Mouse (Mus musculus): ENCODE data around the gene Samd8. TPM values are rescaled to one million over a fixed set of nuclear protein-coding genes. Genes with fewer than 3 reads are reported as not detected.

Samd8 gene
- 9.1 and 10.6 TPM in 2 replicates for polyA plus RNA-seq (2014; fragmentation: Nextera tagmentation; extraction: Ambion mirVana)

- WGBS: 7% methylated on average over 52 of the region's 52 CpGs
- Histone ChIP-seq H3K27me3 (replicated peaks; ENCODE audit: control insufficient read depth, insufficient read depth, low read length) (no peaks in the 10 kb centered on the region), H3K9me3 (ENCODE audit: control insufficient read depth, low read length) (no peaks in the 10 kb centered on the region), H3K4me3 (ENCODE audit: low read depth, low read length) (peak within 1 kb of the TSS; percentile 71), H3K36me3 (ENCODE audit: control insufficient read depth, insufficient read depth, low read length) (no peaks in the 10 kb centered on the region), H3K9ac (ENCODE audit: low read length) (peak within 1 kb of the TSS; percentile 56), H3K27ac (ENCODE audit: low read depth) (peak within 1 kb of the TSS; percentile 51), H3K4me1 (replicated peaks; ENCODE audit: control insufficient read depth, insufficient read depth, low read length) (peaks cover 13% of the 10 kb centered on the region), H3K4me2 (ENCODE audit: low read length) (peak within 1 kb of the TSS; percentile 83)
- peak; percentile 96 for DNase-seq (ENCODE audit: low spot score)
- peak; percentile 81 for ATAC-seq (replicated peaks; ENCODE audit: low FRiP score, low TSS enrichment, low read depth)
Measured at GRCm38 (mm10) chr14:21750008-21750880, at the start of gene Samd8. Gene Samd8 (plus strand): TSS chr14:21750531.

GRCm38 (mm10) chr14:21702691-21703090 lies 47.6 kb upstream of the Samd8 start:
- ATAC-seq (replicated peaks; ENCODE audit: low FRiP score, low TSS enrichment, low read depth): no peak

GRCm38 (mm10) chr14:21703255-21703654 lies 47.1 kb upstream of the Samd8 start:
- WGBS: 50% methylated on average over 5 of the region's 5 CpGs
- H3K4me1 ChIP-seq (replicated peaks; ENCODE audit: control insufficient read depth, insufficient read depth, low read length): peaks cover 8% of the 10 kb centered on the region; the same call in 1 of the 2 replicates
- H3K9me3 ChIP-seq (ENCODE audit: control insufficient read depth, low read length): no peaks in the 10 kb centered on the region
- no peaks in the 10 kb centered on the region for H3K36me3 ChIP-seq (ENCODE audit: control insufficient read depth, insufficient read depth, low read length)
- ATAC-seq (replicated peaks; ENCODE audit: low FRiP score, low TSS enrichment, low read depth): no peak
- no peak overlapping the region for H3K4me2 ChIP-seq (ENCODE audit: low read length)
- DNase-seq (ENCODE audit: low spot score): no peak
- H3K27me3 ChIP-seq (replicated peaks; ENCODE audit: control insufficient read depth, insufficient read depth, low read length): no peaks in the 10 kb centered on the region
- H3K27ac ChIP-seq (ENCODE audit: low read depth): peak overlapping the region; percentile 20; the same call in 1 of the 2 replicates
- H3K9ac ChIP-seq (ENCODE audit: low read length): no peak overlapping the region
- H3K4me3 ChIP-seq (ENCODE audit: low read depth, low read length): no peak overlapping the region

More at GRCm38 (mm10) chr14:21702691-21703090, 47.6 kb upstream of the Samd8 start:
- Histone ChIP-seq H3K9ac (ENCODE audit: low read length) (no peak overlapping the region), H3K27ac (ENCODE audit: low read depth) (no peak overlapping the region), H3K4me3 (ENCODE audit: low read depth, low read length) (no peak overlapping the region), H3K4me1 (replicated peaks; ENCODE audit: control insufficient read depth, insufficient read depth, low read length) (peaks cover 8% of the 10 kb centered on the region; the same call in 1 of the 2 replicates), H3K4me2 (ENCODE audit: low read length) (no peak overlapping the region), H3K9me3 (ENCODE audit: control insufficient read depth, low read length) (no peaks in the 10 kb centered on the region), H3K36me3 (ENCODE audit: control insufficient read depth, insufficient read depth, low read length) (no peaks in the 10 kb centered on the region), H3K27me3 (replicated peaks; ENCODE audit: control insufficient read depth, insufficient read depth, low read length) (no peaks in the 10 kb centered on the region)
- DNase-seq (ENCODE audit: low spot score): no peak
- WGBS: 82% methylated on average over 8 of the region's 8 CpGs

- no peak for ATAC-seq (replicated peaks; ENCODE audit: low FRiP score, low TSS enrichment, low read depth)
- 79% methylated on average over 2 of the region's 2 CpGs for WGBS
- no peaks in the 10 kb centered on the region for H3K27me3 ChIP-seq (replicated peaks; ENCODE audit: control insufficient read depth, insufficient read depth, low read length)
- H3K27ac ChIP-seq (ENCODE audit: low read depth): no peak overlapping the region
- no peak overlapping the region for H3K4me2 ChIP-seq (ENCODE audit: low read length)
- no peak for DNase-seq (ENCODE audit: low spot score)
- no peak overlapping the region for H3K9ac ChIP-seq (ENCODE audit: low read length)
- no peak overlapping the region for H3K4me3 ChIP-seq (ENCODE audit: low read depth, low read length)
- peaks cover 8% of the 10 kb centered on the region; the same call in 1 of the 2 replicates for H3K4me1 ChIP-seq (replicated peaks; ENCODE audit: control insufficient read depth, insufficient read depth, low read length)
- no peaks in the 10 kb centered on the region for H3K36me3 ChIP-seq (ENCODE audit: control insufficient read depth, insufficient read depth, low read length)
- no peaks in the 10 kb centered on the region for H3K9me3 ChIP-seq (ENCODE audit: control insufficient read depth, low read length)
Measured at GRCm38 (mm10) chr14:21705462-21705861, 44.9 kb upstream of the Samd8 start.

GRCm38 (mm10) chr14:21706759-21707571 lies 43.4 kb upstream of the Samd8 start:
- Histone ChIP-seq H3K9ac (ENCODE audit: low read length) (no peak overlapping the region), H3K27ac (ENCODE audit: low read depth) (0 out of 2 replicates have a peak overlapping the region, but pooled peaks have one; percentile 23), H3K4me1 (replicated peaks; ENCODE audit: control insufficient read depth, insufficient read depth, low read length) (peaks cover 8% of the 10 kb centered on the region; the same call in 1 of the 2 replicates), H3K4me3 (ENCODE audit: low read depth, low read length) (no peak overlapping the region), H3K4me2 (ENCODE audit: low read length) (no peak overlapping the region), H3K9me3 (ENCODE audit: control insufficient read depth, low read length) (no peaks in the 10 kb centered on the region), H3K36me3 (ENCODE audit: control insufficient read depth, insufficient read depth, low read length) (no peaks in the 10 kb centered on the region), H3K27me3 (replicated peaks; ENCODE audit: control insufficient read depth, insufficient read depth, low read length) (no peaks in the 10 kb centered on the region)
- DNase-seq (ENCODE audit: low spot score) (no peak), ATAC-seq (replicated peaks; ENCODE audit: low FRiP score, low TSS enrichment, low read depth) (no peak; the same call in 1 of the 2 replicates)
- WGBS: 52% methylated on average over 12 of the region's 12 CpGs

- Histone ChIP-seq H3K9me3 (ENCODE audit: control insufficient read depth, low read length) (no peaks in the 10 kb centered on the region), H3K36me3 (ENCODE audit: control insufficient read depth, insufficient read depth, low read length) (no peaks in the 10 kb centered on the region), H3K4me1 (replicated peaks; ENCODE audit: control insufficient read depth, insufficient read depth, low read length) (peaks cover 8% of the 10 kb centered on the region; the same call in 1 of the 2 replicates), H3K4me3 (ENCODE audit: low read depth, low read length) (no peak overlapping the region), H3K4me2 (ENCODE audit: low read length) (no peak overlapping the region), H3K27ac (ENCODE audit: low read depth) (no peak overlapping the region), H3K9ac (ENCODE audit: low read length) (no peak overlapping the region), H3K27me3 (replicated peaks; ENCODE audit: control insufficient read depth, insufficient read depth, low read length) (no peaks in the 10 kb centered on the region)
- DNase-seq (ENCODE audit: low spot score) (no peak), ATAC-seq (replicated peaks; ENCODE audit: low FRiP score, low TSS enrichment, low read depth) (no peak)
- 60% methylated on average over 2 of the region's 2 CpGs for WGBS
Measured at GRCm38 (mm10) chr14:21709545-21709944, 40.8 kb upstream of the Samd8 start.

GRCm38 (mm10) chr14:21711231-21711630 lies 39.1 kb upstream of the Samd8 start:
- H3K36me3 ChIP-seq (ENCODE audit: control insufficient read depth, insufficient read depth, low read length): no peaks in the 10 kb centered on the region
- no peak for ATAC-seq (replicated peaks; ENCODE audit: low FRiP score, low TSS enrichment, low read depth)
- WGBS: 62% methylated on average over 2 of the region's 2 CpGs

GRCm38 (mm10) chr14:21714486-21714885 lies 35.8 kb upstream of the Samd8 start, which contains the start of gene Dupd1:
Gene Dupd1 (minus strand): TSS chr14:21714576.
- 0 out of 2 replicates have a peak, but pooled peaks cover under 1% of the 10 kb centered on the region for H3K4me1 ChIP-seq (replicated peaks; ENCODE audit: control insufficient read depth, insufficient read depth, low read length)
- H3K9ac ChIP-seq (ENCODE audit: low read length): no peak within 1 kb of the TSS
- H3K27ac ChIP-seq (ENCODE audit: low read depth): no peak within 1 kb of the TSS
- WGBS: 64% methylated on average over 5 of the region's 5 CpGs
- H3K4me3 ChIP-seq (ENCODE audit: low read depth, low read length): no peak within 1 kb of the TSS
- DNase-seq (ENCODE audit: low spot score) (no peak), ATAC-seq (replicated peaks; ENCODE audit: low FRiP score, low TSS enrichment, low read depth) (no peak)
- no peaks in the 10 kb centered on the region for H3K36me3 ChIP-seq (ENCODE audit: control insufficient read depth, insufficient read depth, low read length)
- H3K9me3 ChIP-seq (ENCODE audit: control insufficient read depth, low read length): no peaks in the 10 kb centered on the region
- no peaks in the 10 kb centered on the region for H3K27me3 ChIP-seq (replicated peaks; ENCODE audit: control insufficient read depth, insufficient read depth, low read length)
- H3K4me2 ChIP-seq (ENCODE audit: low read length): no peak within 1 kb of the TSS

More at GRCm38 (mm10) chr14:21711231-21711630, 39.1 kb upstream of the Samd8 start:
- no peak for DNase-seq (ENCODE audit: low spot score)
- Histone ChIP-seq H3K27ac (ENCODE audit: low read depth) (no peak overlapping the region), H3K4me3 (ENCODE audit: low read depth, low read length) (no peak overlapping the region), H3K4me1 (replicated peaks; ENCODE audit: control insufficient read depth, insufficient read depth, low read length) (peaks cover 7% of the 10 kb centered on the region; the same call in 1 of the 2 replicates), H3K4me2 (ENCODE audit: low read length) (no peak overlapping the region), H3K9ac (ENCODE audit: low read length) (no peak overlapping the region), H3K9me3 (ENCODE audit: control insufficient read depth, low read length) (no peaks in the 10 kb centered on the region), H3K27me3 (replicated peaks; ENCODE audit: control insufficient read depth, insufficient read depth, low read length) (no peaks in the 10 kb centered on the region)

All from intestine, embryonic 14.5 days (tissue).